Mouse (Mus musculus): ENCODE data around the gene Ubtd1. TPM values are rescaled to one million over a fixed set of nuclear protein-coding genes. Genes with fewer than 3 reads are reported as not detected.
"Not testable (repeated sequence)": the region's sequence is repeated elsewhere in the genome, so short reads cannot be mapped to it uniquely, and the experiment has no call there.

Ubtd1 gene
- polyA plus RNA-seq, 1 experiment from 2014 or later = 15.4 TPM

DNA sequence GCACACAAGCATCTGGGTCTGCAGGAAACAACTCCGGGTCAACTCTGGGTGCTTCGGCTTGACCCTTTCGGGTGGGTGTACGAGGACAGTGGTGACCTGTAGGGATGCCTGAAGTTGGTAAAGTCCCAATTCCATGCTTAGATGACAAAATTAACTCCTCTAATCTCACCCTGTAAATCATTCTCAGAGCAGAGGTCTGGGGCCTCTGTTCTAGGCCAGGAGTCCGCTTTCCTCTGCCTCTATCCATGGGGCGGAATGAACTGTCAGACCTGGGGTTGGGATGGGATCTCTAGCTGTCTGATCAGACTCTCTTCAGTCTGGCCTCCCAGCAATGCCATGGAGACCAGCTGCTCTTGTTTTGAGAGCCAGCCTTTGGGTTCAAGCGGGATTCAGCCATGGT lies 79.9 kb downstream of the Ubtd1 start:
- no peak for DNase-seq (ENCODE audit: low spot score)

DNA sequence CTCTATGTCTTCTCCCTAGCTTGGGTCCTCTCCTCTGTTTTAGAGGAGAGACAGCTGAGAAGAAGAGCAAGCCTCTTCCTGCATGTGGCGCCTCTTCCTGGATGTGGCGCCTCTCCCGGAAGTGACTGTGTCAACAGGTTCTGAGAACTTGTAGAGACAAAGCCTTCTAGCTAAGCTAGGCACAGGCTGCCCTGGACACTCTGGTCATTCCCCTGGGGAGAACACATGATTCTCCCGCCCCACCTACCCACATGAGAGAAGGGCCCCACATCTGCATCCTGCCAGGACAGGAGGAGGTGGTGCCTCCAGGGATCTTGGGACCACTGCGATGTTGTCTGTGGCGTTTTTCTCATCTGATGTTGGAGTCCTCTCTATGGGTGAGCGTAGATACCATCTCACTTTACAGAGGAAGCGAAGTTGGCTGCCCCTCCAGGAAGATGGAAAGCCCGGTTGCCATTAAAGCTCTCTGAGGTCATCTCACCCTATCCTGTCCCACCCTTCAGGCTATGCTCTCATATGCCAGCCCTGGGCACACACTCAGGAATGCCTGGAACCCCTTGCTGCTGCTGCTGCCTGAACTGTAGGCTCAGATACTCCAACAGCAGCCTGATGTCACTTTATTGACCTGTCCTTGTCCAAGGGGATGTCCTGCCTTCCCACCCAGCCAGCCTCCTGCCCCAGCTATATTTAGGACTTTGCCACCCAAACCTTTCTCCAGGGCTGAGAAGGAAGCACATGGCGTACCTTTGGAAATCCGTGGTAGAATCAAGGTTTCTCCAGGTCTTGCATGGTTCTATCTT lies 87.1 kb downstream of the Ubtd1 start:
- DNase-seq (ENCODE audit: low spot score) = peak; percentile 23

- no peak for DNase-seq (ENCODE audit: low spot score)
These were observed 87.6 kb downstream of the Ubtd1 start for GRCm38 (mm10) chr19:42069241-42069525.

DNA sequence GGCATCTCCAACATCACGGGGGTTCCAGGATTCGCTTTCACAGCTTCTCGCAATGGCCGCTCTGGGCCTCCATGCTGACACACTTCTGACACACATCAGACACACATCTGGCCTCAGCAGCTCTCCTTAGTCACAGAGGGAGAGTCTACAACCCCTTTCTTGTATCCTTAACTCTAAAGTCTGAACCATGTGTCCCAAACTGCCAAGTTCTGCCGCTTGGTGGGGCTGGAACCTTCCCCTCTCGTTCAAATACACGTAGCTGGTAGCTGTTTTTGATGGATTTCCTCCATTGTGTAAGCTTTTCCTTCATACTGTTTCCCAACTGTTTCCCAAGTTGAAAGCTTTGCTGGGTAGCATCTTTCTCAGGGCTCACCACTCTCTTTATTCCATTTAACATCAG lies 89.7 kb downstream of the Ubtd1 start:
- DNase-seq (ENCODE audit: low spot score) = no peak

DNA sequence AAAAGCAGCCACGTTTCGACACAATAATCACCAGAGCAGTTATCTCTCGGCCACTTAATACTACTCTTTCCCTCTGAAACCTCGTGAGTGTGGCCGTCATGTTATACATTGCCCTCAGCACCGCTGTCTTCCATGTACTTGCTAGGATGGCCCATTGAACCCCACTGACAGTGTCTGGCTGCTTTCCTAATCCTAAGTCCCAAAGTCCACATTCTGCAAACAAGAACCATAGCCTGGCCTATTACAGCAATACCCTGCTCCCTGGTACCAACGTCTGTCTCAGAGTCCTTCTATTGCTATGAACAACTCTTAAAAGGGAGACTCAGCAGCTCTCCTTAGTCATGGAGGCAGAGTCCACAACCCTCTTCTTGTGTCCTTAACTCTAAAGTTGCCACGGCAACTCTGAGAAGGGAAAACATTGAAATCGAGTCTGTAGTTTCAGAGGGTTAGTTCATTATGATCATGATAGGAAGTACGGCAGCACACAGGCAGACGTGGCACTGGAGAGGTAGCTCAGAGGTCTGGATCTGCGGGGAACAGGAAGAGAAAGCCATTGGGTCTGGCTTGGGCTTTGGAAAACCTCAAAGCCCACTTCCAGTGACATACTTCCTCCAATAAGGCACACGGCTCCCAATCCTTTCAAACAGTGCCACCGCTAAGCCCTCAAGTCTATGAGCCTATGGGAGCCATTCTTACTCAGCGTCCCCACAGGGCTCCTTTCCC lies 90.5 kb downstream of the Ubtd1 start:
- no peak for DNase-seq (ENCODE audit: low spot score)

DNA sequence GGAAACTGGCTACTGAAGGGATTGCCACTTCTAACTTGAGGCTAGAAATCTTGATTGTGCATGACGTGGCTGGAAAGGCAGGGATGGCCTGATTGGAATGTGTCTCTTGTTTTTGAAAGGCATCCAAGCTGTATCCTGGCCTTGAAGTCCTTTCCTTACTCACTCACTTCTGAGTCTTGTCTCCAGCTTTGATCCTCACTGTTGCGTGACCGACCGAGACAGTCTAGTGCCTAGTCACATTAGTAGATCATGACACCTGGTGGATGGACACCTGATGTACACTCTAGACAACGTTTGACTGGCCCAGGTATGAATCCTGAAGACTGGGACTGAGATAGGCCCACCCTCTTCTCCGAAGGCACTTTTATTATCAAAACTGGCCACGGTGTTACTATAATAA lies 91.2 kb downstream of the Ubtd1 start:
- no peak for DNase-seq (ENCODE audit: low spot score)

DNA sequence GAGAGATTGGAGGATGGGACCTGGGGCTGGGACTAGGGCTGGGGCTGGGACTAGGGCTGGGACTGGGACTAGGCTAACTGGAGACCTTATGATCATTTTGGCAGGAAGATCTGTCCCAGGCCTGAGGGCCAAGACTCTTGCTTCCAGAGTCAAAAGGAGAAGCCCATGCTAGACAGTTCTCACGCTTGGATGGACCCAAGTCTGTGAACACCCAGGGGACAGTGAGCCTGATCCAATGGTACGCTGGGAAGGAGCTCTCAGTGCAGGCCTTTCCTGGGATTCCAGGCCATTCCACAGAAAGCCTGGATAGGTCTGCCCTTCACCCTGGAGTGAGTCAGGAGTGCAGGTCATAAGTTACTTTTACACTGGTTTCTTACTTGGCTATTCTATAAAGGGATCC lies 93.5 kb downstream of the Ubtd1 start:
- DNase-seq (ENCODE audit: low spot score) = no peak

GRCm38 (mm10) chr19:42075992-42076391 lies 94.4 kb downstream of the Ubtd1 start:
- no peak for DNase-seq (ENCODE audit: low spot score)

- no peak for DNase-seq (ENCODE audit: low spot score)
These were observed 97.0 kb downstream of the Ubtd1 start for GRCm38 (mm10) chr19:42078566-42078965.

- no peak for DNase-seq (ENCODE audit: low spot score)
These were observed 97.4 kb downstream of the Ubtd1 start for GRCm38 (mm10) chr19:42079006-42079405.

GRCm38 (mm10) chr19:42079950-42080349 lies 98.4 kb downstream of the Ubtd1 start:
- no peak for DNase-seq (ENCODE audit: low spot score)

GRCm38 (mm10) chr19:42080469-42080868 lies 98.9 kb downstream of the Ubtd1 start:
- no peak for DNase-seq (ENCODE audit: low spot score)

GRCm38 (mm10) chr19:42081613-42082012 lies 100.0 kb downstream of the Ubtd1 start:
- not testable (repeated sequence) for DNase-seq (ENCODE audit: low spot score)

Other genes starting within 250 kb of the Ubtd1 start
- 0.17 and 0.29 TPM in 2 replicates for gene Slit1, start 238.1 kb upstream of the Ubtd1 start, polyA plus RNA-seq (2015; fragmentation: Nextera tagmentation; extraction: Ambion mirVana)
- 25.3 and 27.0 TPM in 2 replicates for gene Arhgap19, start 179.7 kb upstream of the Ubtd1 start, polyA plus RNA-seq (2015; fragmentation: Nextera tagmentation; extraction: Ambion mirVana)
- 18.6 and 21.3 TPM in 2 replicates for gene Frat1, start 151.8 kb upstream of the Ubtd1 start, polyA plus RNA-seq (2015; fragmentation: Nextera tagmentation; extraction: Ambion mirVana)
- 12.1 and 16.0 TPM in 2 replicates for gene Frat2, start 133.6 kb upstream of the Ubtd1 start, polyA plus RNA-seq (2015; fragmentation: Nextera tagmentation; extraction: Ambion mirVana)
- gene Rrp12, start 85.6 kb upstream of the Ubtd1 start, polyA plus RNA-seq (2015; fragmentation: Nextera tagmentation; extraction: Ambion mirVana) = 11.3 and 12.4 TPM in 2 replicates
- 251 and 275 TPM in 2 replicates for gene Pgam1, start 69.8 kb upstream of the Ubtd1 start, polyA plus RNA-seq (2015; fragmentation: Nextera tagmentation; extraction: Ambion mirVana)
- 86.9 and 90.8 TPM in 2 replicates for gene Exosc1, start 48.3 kb upstream of the Ubtd1 start, polyA plus RNA-seq (2015; fragmentation: Nextera tagmentation; extraction: Ambion mirVana)
- 67.3 and 67.8 TPM in 2 replicates for gene Zdhhc16, start 48.3 kb upstream of the Ubtd1 start, polyA plus RNA-seq (2015; fragmentation: Nextera tagmentation; extraction: Ambion mirVana)
- 28.0 and 31.2 TPM in 2 replicates for gene Mms19, start 606 bp upstream of the Ubtd1 start, polyA plus RNA-seq (2015; fragmentation: Nextera tagmentation; extraction: Ambion mirVana)
- 0.21 TPM in 1 of 2 replicates, not detected in the other for gene Ankrd2, start 54.2 kb downstream of the Ubtd1 start, polyA plus RNA-seq (2015; fragmentation: Nextera tagmentation; extraction: Ambion mirVana)
- gene Hoga1, start 63.8 kb downstream of the Ubtd1 start, polyA plus RNA-seq (2015; fragmentation: Nextera tagmentation; extraction: Ambion mirVana) = 0.77 and 1.4 TPM in 2 replicates
- not detected in 2 replicates for gene 4933411K16Rik, start 70.5 kb downstream of the Ubtd1 start, polyA plus RNA-seq (2015; fragmentation: Nextera tagmentation; extraction: Ambion mirVana)
- gene Morn4, start 104.6 kb downstream of the Ubtd1 start, polyA plus RNA-seq (2015; fragmentation: Nextera tagmentation; extraction: Ambion mirVana) = 1.8 and 2.2 TPM in 2 replicates
- gene Pi4k2a, start 108.7 kb downstream of the Ubtd1 start, polyA plus RNA-seq (2015; fragmentation: Nextera tagmentation; extraction: Ambion mirVana) = 20.1 and 23.3 TPM in 2 replicates
- gene Avpi1, start 147.3 kb downstream of the Ubtd1 start, polyA plus RNA-seq (2015; fragmentation: Nextera tagmentation; extraction: Ambion mirVana) = 20.6 and 21.3 TPM in 2 replicates
- 3.4 and 5.3 TPM in 2 replicates for gene Marveld1, start 165.6 kb downstream of the Ubtd1 start, polyA plus RNA-seq (2015; fragmentation: Nextera tagmentation; extraction: Ambion mirVana)
- 26.7 and 31.4 TPM in 2 replicates for gene Zfyve27, start 182.2 kb downstream of the Ubtd1 start, polyA plus RNA-seq (2015; fragmentation: Nextera tagmentation; extraction: Ambion mirVana)
- gene Sfrp5, start 220.5 kb downstream of the Ubtd1 start, polyA plus RNA-seq (2015; fragmentation: Nextera tagmentation; extraction: Ambion mirVana) = 0.36 and 0.49 TPM in 2 replicates

Data from thymus, postnatal 0 days (tissue).